Mouse (Mus musculus) ES-CJ7 (cell line): Measurements from ENCODE around the gene Smim12.
A peak's percentile ranks its signal among the peaks of the same experiment; 100 is the strongest.

ENCODE experiments used
- DNase-seq: peaks from one replicate; pipeline ENCODE4 v3.0.0; 2011; ENCODE audit warnings: low read depth, low spot score

Smim12 gene

GRCm38 (mm10) chr4:127243552-127243951, at the start of gene Smim12:
TSS of gene Smim12 (plus strand) at chr4:127243784.
- DNase-seq: peak; percentile 98

GRCm38 (mm10) chr4:127194477-127195269, 48.9 kb upstream of the Smim12 start:
- no peak for DNase-seq

- DNase-seq: peak; percentile 86
Measured at GRCm38 (mm10) chr4:127198609-127199008, 45.0 kb upstream of the Smim12 start.

- DNase-seq: peak; percentile 86
Measured at GRCm38 (mm10) chr4:127199406-127199805, 44.2 kb upstream of the Smim12 start.

- peak; percentile 92 for DNase-seq
Measured at GRCm38 (mm10) chr4:127200164-127200722, 43.3 kb upstream of the Smim12 start.

- peak; percentile 95 for DNase-seq
Measured at GRCm38 (mm10) chr4:127200769-127201617, 42.6 kb upstream of the Smim12 start.

GRCm38 (mm10) chr4:127203081-127203480, 40.5 kb upstream of the Smim12 start:
- DNase-seq: no peak

- DNase-seq: no peak
Measured at GRCm38 (mm10) chr4:127211318-127211717, 32.3 kb upstream of the Smim12 start.

- peak; percentile 59 for DNase-seq
Measured at GRCm38 (mm10) chr4:127214510-127214909, 29.1 kb upstream of the Smim12 start.

GRCm38 (mm10) chr4:127215103-127215502, 28.5 kb upstream of the Smim12 start:
- peak; percentile 71 for DNase-seq

GRCm38 (mm10) chr4:127215799-127216198, 27.8 kb upstream of the Smim12 start:
- no peak for DNase-seq

- DNase-seq: peak; percentile 62
Measured at GRCm38 (mm10) chr4:127216251-127216651, 27.3 kb upstream of the Smim12 start.

- no peak for DNase-seq
Measured at GRCm38 (mm10) chr4:127217048-127217447, 26.5 kb upstream of the Smim12 start.

- no peak for DNase-seq
Measured at GRCm38 (mm10) chr4:127223291-127223690, 20.3 kb upstream of the Smim12 start.

- DNase-seq: no peak
Measured at GRCm38 (mm10) chr4:127223755-127224154, 19.8 kb upstream of the Smim12 start.

- peak; percentile 81 for DNase-seq
Measured at GRCm38 (mm10) chr4:127224444-127225100, 19.0 kb upstream of the Smim12 start.

GRCm38 (mm10) chr4:127226067-127226466, 17.5 kb upstream of the Smim12 start:
- no peak for DNase-seq

GRCm38 (mm10) chr4:127227051-127227673, 16.4 kb upstream of the Smim12 start:
- DNase-seq: peak; percentile 94

GRCm38 (mm10) chr4:127232028-127232427, 11.6 kb upstream of the Smim12 start:
- peak; percentile 55 for DNase-seq

- DNase-seq: no peak
Measured at GRCm38 (mm10) chr4:127232551-127232950, 11.0 kb upstream of the Smim12 start.

GRCm38 (mm10) chr4:127233416-127234125, 10.0 kb upstream of the Smim12 start:
- DNase-seq: no peak
